Mouse (Mus musculus): Measurements from ENCODE around the gene Vmn1r30. TPM values are rescaled to one million over a fixed set of nuclear protein-coding genes. Genes with fewer than 3 reads are reported as not detected.

The Vmn1r30 gene
- polyA plus RNA-seq (2014; fragmentation: Nextera tagmentation; extraction: Ambion mirVana): not detected in 2 replicates

- Histone ChIP-seq H3K4me2 (ENCODE audit: low read depth, low read length) (no peak within 1 kb of the TSS), H3K4me1 (ENCODE audit: control insufficient read depth, insufficient read depth, low read length) (no peaks in the 10 kb centered on the region), H3K9ac (ENCODE audit: low read depth, low read length) (no peak within 1 kb of the TSS), H3K27ac (replicated peaks; ENCODE audit: low read depth, low read length) (no peak within 1 kb of the TSS), H3K27me3 (replicated peaks; ENCODE audit: control insufficient read depth, insufficient read depth, low read length) (no peaks in the 10 kb centered on the region), H3K4me3 (ENCODE audit: low read depth, low read length) (no peak within 1 kb of the TSS), H3K9me3 (ENCODE audit: control insufficient read depth, low read length) (no peaks in the 10 kb centered on the region), H3K36me3 (ENCODE audit: control insufficient read depth, insufficient read depth, low read length) (no peaks in the 10 kb centered on the region)
- no peak for DNase-seq (ENCODE audit: low spot score)
- no peak for ATAC-seq (ENCODE audit: low read depth)
Observed at GRCm38 (mm10) chr6:58443285-58443684, at the start of gene Vmn1r30. Gene Vmn1r30 (minus strand): TSS chr6:58443385.

- Histone ChIP-seq H3K4me2 (ENCODE audit: low read depth, low read length) (no peak within 1 kb of the TSS), H3K9ac (ENCODE audit: low read depth, low read length) (no peak within 1 kb of the TSS), H3K4me1 (ENCODE audit: control insufficient read depth, insufficient read depth, low read length) (no peaks in the 10 kb centered on the region), H3K36me3 (ENCODE audit: control insufficient read depth, insufficient read depth, low read length) (no peaks in the 10 kb centered on the region), H3K27me3 (replicated peaks; ENCODE audit: control insufficient read depth, insufficient read depth, low read length) (no peaks in the 10 kb centered on the region), H3K9me3 (ENCODE audit: control insufficient read depth, low read length) (no peaks in the 10 kb centered on the region), H3K27ac (replicated peaks; ENCODE audit: low read depth, low read length) (no peak within 1 kb of the TSS), H3K4me3 (ENCODE audit: low read depth, low read length) (no peak within 1 kb of the TSS)
- DNase-seq (ENCODE audit: low spot score) (no peak), ATAC-seq (ENCODE audit: low read depth) (no peak)
- WGBS: 78% methylated on average over 1 of the region's 1 CpGs
Observed at GRCm38 (mm10) chr6:58475230-58475629, 32.0 kb upstream of the Vmn1r30 start, which contains the start of gene Vmn1r31. Gene Vmn1r31 (minus strand): TSS chr6:58475330.

Other genes with a start within 250 kb of the Vmn1r30 start
- 0.10 and 0.22 TPM in 2 replicates for gene Vmn1r27, start 224.6 kb downstream of the Vmn1r30 start, polyA plus RNA-seq (2014; fragmentation: Nextera tagmentation; extraction: Ambion mirVana)
- not detected in 2 replicates for gene Vmn1r28, start 181.3 kb downstream of the Vmn1r30 start, polyA plus RNA-seq (2014; fragmentation: Nextera tagmentation; extraction: Ambion mirVana)
- gene Vmn1r29, start 141.8 kb downstream of the Vmn1r30 start, polyA plus RNA-seq (2014; fragmentation: Nextera tagmentation; extraction: Ambion mirVana): not detected in 2 replicates
- gene Vmn1r31, start 31.9 kb upstream of the Vmn1r30 start, polyA plus RNA-seq (2014; fragmentation: Nextera tagmentation; extraction: Ambion mirVana): not detected in 2 replicates
- 56.8 and 57.1 TPM in 2 replicates for gene Abcg2, start 141.1 kb upstream of the Vmn1r30 start, polyA plus RNA-seq (2014; fragmentation: Nextera tagmentation; extraction: Ambion mirVana)